Mouse (Mus musculus) forebrain, embryonic 13.5 days (tissue): ENCODE measurements around the gene Atp6v0d1. TPM values are rescaled to one million over a fixed set of nuclear protein-coding genes. Genes with fewer than 3 reads are reported as not detected.

ENCODE experiments used
- ATAC-seq: fragments of 200-750 bp; cut with Nextera tagmentation; 2 replicates; pipeline ENCODE4 v1.8.0; 2017
- H3K27ac ChIP-seq: fragments of 300-500 bp; sonication (generic); 2 replicates; pipeline ENCODE4 v1.5.1; 2015; ENCODE audit warnings: inconsistent platforms, mild to moderate bottlenecking, moderate library complexity
- H3K27me3 ChIP-seq: fragments of 300-500 bp; sonication (generic); 2 replicates; pipeline ENCODE4 v1.6.1; 2015; ENCODE audit warnings: mild to moderate bottlenecking, inconsistent platforms
- H3K36me3 ChIP-seq: fragments of 300-500 bp; sonication (generic); 2 replicates; pipeline ENCODE4 v1.6.1; 2015; ENCODE audit warnings: mild to moderate bottlenecking, inconsistent platforms; ENCODE audit not compliant: poor library complexity, severe bottlenecking
- H3K4me1 ChIP-seq: fragments of 300-500 bp; sonication (generic); 2 replicates; pipeline ENCODE4 v1.6.1; 2015; ENCODE audit warnings: inconsistent platforms
- H3K4me2 ChIP-seq: fragments of 300-500 bp; sonication (generic); 2 replicates; pipeline ENCODE4 v1.6.1; 2015; ENCODE audit warnings: inconsistent platforms, mild to moderate bottlenecking, moderate library complexity
- H3K4me3 ChIP-seq: fragments of 300-500 bp; sonication (generic); 2 replicates; pipeline ENCODE4 v1.5.1; 2015; ENCODE audit warnings: mild to moderate bottlenecking, inconsistent platforms
- H3K9ac ChIP-seq: fragments of 300-500 bp; sonication (generic); 2 replicates; pipeline ENCODE4 v1.6.1; 2015; ENCODE audit warnings: mild to moderate bottlenecking, inconsistent platforms
- H3K9me3 ChIP-seq: fragments of 300-500 bp; sonication (generic); replicated peaks from 2 replicates; pipeline ENCODE4 v1.6.1; 2016; ENCODE audit warnings: inconsistent platforms
- WGBS: fragments of 180-500 bp; shearing (Covaris S2); methylation state at CpG from one replicate; pipeline ENCODE4 v1.1.7; 2015; 5-methylcytosine and 5-hydroxymethylcytosine counted together
- microRNA counts: library from miRNA; unstranded; fragments of <30 nt; microRNA quantifications from one replicate; lab custom pipeline; 2016
- microRNA-seq: library from miRNA; unstranded; fragments of <30 nt; microRNA quantifications from one replicate; pipeline ENCODE4, GENCODE M21; 2016
- polyA plus RNA-seq: library from polyadenylated mRNA; unstranded; fragments of >200 nt; fragmentation: Nextera tagmentation; extraction: Ambion mirVana; gene quantifications from 2 replicates; pipeline ENCODE4 v1.2.1, GENCODE M21; 2015

Atp6v0d1 gene
- polyA plus RNA-seq, 1 experiment from 2014 or later, result 136 TPM

GRCm38 (mm10) chr8:105475742-105476141, 90.1 kb downstream of the Atp6v0d1 start:
- ATAC-seq, result no peak
- peaks cover 44% of the 10 kb centered on the region for H3K4me1 ChIP-seq

GRCm38 (mm10) chr8:105475254-105475653, 90.6 kb downstream of the Atp6v0d1 start:
- H3K4me2 ChIP-seq, result no peak overlapping the region
- no peaks in the 10 kb centered on the region for H3K9me3 ChIP-seq
- H3K36me3 ChIP-seq, result peaks cover 23% of the 10 kb centered on the region
- WGBS, result 59% methylated on average over 4 of the region's 4 CpGs
- no peak overlapping the region for H3K4me3 ChIP-seq
- peaks cover 49% of the 10 kb centered on the region for H3K4me1 ChIP-seq
- no peak for ATAC-seq
- H3K27me3 ChIP-seq, result peaks cover 31% of the 10 kb centered on the region
- no peak overlapping the region for H3K27ac ChIP-seq
- peak overlapping the region; percentile 21; the same call in 1 of the 2 replicates for H3K9ac ChIP-seq

More at GRCm38 (mm10) chr8:105475742-105476141, 90.1 kb downstream of the Atp6v0d1 start:
- Histone ChIP-seq H3K9ac (no peak overlapping the region; the same call in 1 of the 2 replicates), H3K9me3 (no peaks in the 10 kb centered on the region), H3K36me3 (peaks cover 23% of the 10 kb centered on the region), H3K4me2 (no peak overlapping the region), H3K4me3 (no peak overlapping the region), H3K27me3 (peaks cover 31% of the 10 kb centered on the region), H3K27ac (no peak overlapping the region)
- 96% methylated on average over 8 of the region's 8 CpGs for WGBS

- 44% methylated on average over 5 of the region's 5 CpGs for WGBS
- Histone ChIP-seq H3K4me2 (no peak overlapping the region), H3K9me3 (no peaks in the 10 kb centered on the region), H3K9ac (0 out of 2 replicates have a peak overlapping the region, but pooled peaks have one; percentile 48), H3K27ac (peak overlapping the region; percentile 44), H3K27me3 (peaks cover 31% of the 10 kb centered on the region), H3K36me3 (peaks cover 23% of the 10 kb centered on the region), H3K4me1 (peaks cover 55% of the 10 kb centered on the region), H3K4me3 (no peak overlapping the region)
- no peak for ATAC-seq
These were observed 91.2 kb downstream of the Atp6v0d1 start for GRCm38 (mm10) chr8:105474680-105475079.

MicroRNAs encoded within 50 kb of the gene (microRNA counts, 519-probe panel; counts per million panel counts)
- 2,950 counts per million, percentile 65 among the panel's probes with 10 or more counts for microRNA mmu-miR-1966 (lab: Ali Mortazavi, UCI)

Small RNA genes lying within 50 kb of the gene (microRNA-seq; reads per million reads assigned to microRNA genes)
- gene Mir1966, result not detected

Other genes starting within 250 kb of the Atp6v0d1 start
- 0.61 and 0.94 TPM in 2 replicates for gene Lrrc29, start 239.8 kb downstream of the Atp6v0d1 start, polyA plus RNA-seq
- gene Tmem208, start 239.7 kb downstream of the Atp6v0d1 start, polyA plus RNA-seq, result 107 and 109 TPM in 2 replicates
- gene Fhod1, start 218.1 kb downstream of the Atp6v0d1 start, polyA plus RNA-seq, result 0.81 and 0.97 TPM in 2 replicates
- gene Slc9a5, start 217.2 kb downstream of the Atp6v0d1 start, polyA plus RNA-seq, result 4.6 and 5.0 TPM in 2 replicates
- 0.85 and 1.1 TPM in 2 replicates for gene Plekhg4, start 192.8 kb downstream of the Atp6v0d1 start, polyA plus RNA-seq
- gene Kctd19, start 152.5 kb downstream of the Atp6v0d1 start, polyA plus RNA-seq, result not detected in 2 replicates
- 0.44 and 0.98 TPM in 2 replicates for gene Lrrc36, start 152.5 kb downstream of the Atp6v0d1 start, polyA plus RNA-seq
- 34.6 and 40.4 TPM in 2 replicates for gene Tppp3, start 94.5 kb downstream of the Atp6v0d1 start, polyA plus RNA-seq
- 20.6 and 24.8 TPM in 2 replicates for gene Zdhhc1, start 69.1 kb downstream of the Atp6v0d1 start, polyA plus RNA-seq
- gene Hsd11b2, start 47.3 kb downstream of the Atp6v0d1 start, polyA plus RNA-seq, result 3.9 and 6.1 TPM in 2 replicates
- gene Ripor1, start 39.2 kb upstream of the Atp6v0d1 start, polyA plus RNA-seq, result 17.6 and 20.6 TPM in 2 replicates
- 165 and 173 TPM in 2 replicates for gene Ctcf, start 70.5 kb upstream of the Atp6v0d1 start, polyA plus RNA-seq
- 0.62 and 0.88 TPM in 2 replicates for gene Agrp, start 71.3 kb upstream of the Atp6v0d1 start, polyA plus RNA-seq
- gene Carmil2, start 120.2 kb upstream of the Atp6v0d1 start, polyA plus RNA-seq, result 5.9 and 6.4 TPM in 2 replicates
- 98.3 and 99.2 TPM in 2 replicates for gene Acd, start 135.1 kb upstream of the Atp6v0d1 start, polyA plus RNA-seq
- gene Pard6a, start 135.1 kb upstream of the Atp6v0d1 start, polyA plus RNA-seq, result 42.1 and 43.6 TPM in 2 replicates
- gene 4933405L10Rik, start 141.6 kb upstream of the Atp6v0d1 start, polyA plus RNA-seq, result 0.19 TPM in 1 of 2 replicates, not detected in the other
- gene Enkd1, start 142.2 kb upstream of the Atp6v0d1 start, polyA plus RNA-seq, result 27.4 and 29.5 TPM in 2 replicates
- gene Gfod2, start 192.6 kb upstream of the Atp6v0d1 start, polyA plus RNA-seq, result 64.7 and 65.7 TPM in 2 replicates